Mouse (Mus musculus) mouse embryonic stem cell (cell line): Measurements from ENCODE around the gene Krtap16-1.

Experiments used
- in situ Hi-C, 2 experiments: fragments of 300-500 bp; cut with MboI; formaldehyde crosslinking; loops; 1 replicate in 1 of 2; 3 replicates in 1 of 2; pipeline ENCODE4 v1.14.3; 2019 to 2020; ENCODE audit warnings: low sequenced_read_pairs in 2 of 2, low pct_unique_long_range_greater_than_20kb in 1 of 2, mixed read lengths in 1 of 2; ENCODE audit not compliant: unreplicated experiment in 1 of 2

The Krtap16-1 gene

DNA sequence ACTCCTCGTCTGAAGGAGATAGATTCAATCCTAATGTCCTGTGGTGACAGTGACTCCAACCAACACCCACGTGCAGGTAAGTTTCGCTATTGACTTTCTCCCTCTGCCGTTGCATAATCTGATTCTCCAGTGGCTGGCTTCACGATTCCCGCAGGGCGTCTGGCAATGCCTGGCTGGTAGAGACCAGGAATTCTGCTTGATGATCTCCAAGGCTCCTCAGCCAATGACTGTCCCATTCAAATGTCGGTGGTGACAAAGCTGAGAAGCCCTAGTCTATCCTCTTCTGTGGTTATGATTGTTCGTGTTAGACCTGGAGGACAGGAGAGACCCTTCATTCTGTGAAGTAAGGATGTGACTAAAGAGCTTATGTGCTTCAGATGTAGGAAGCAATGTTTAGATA, 3.7 kb downstream of the Krtap16-1 start:
- in situ Hi-C loops: no loop called here

DNA sequence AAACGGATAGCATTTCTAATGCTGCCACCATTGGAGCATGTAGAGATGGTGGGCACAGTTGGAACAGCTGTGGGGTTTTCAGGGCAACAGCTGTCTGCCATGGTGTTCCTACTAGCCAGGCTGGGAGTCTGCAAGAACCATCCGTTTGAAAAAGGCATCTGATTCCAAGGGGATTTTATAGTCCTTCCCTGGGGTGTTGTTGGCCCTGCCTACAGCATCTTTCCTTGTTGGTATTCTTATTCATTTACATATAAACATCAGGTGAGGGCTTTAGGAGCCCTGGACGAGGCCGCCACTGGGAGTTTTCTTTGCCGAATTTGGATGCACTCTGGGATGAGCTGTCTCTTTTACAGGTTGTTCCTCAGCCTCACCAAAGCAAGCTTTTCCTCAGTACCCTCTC, 7.4 kb downstream of the Krtap16-1 start, which contains the start of gene Krtap29-1:
Gene Krtap29-1, minus strand, starts transcription at position 101 of the 400 bp plus-strand sequence.
- in situ Hi-C loops: no loop called here

GRCm38 (mm10) chr11:99965961-99966360, 20.4 kb downstream of the Krtap16-1 start:
- in situ Hi-C loops: no loop called here

DNA sequence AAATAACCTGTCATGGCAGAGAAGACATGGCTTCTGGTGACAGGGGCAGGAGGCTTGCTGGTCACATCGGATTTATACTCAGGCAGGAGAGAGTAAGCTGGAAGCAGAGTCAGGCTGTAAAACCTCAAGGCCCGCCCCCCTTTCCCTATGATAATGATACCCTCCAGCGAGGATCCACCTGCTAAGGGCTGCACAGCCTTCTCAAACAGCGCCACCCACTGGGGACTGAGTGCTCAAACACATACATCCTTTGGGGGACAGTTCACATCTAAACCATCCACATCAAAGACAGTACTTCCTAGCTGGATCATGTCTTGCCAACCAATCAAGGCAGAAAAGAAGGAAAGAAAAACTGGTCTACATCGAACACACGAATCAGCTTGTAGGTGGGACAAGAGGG, 22.2 kb downstream of the Krtap16-1 start:
- in situ Hi-C loops: no loop called here

- in situ Hi-C loops: no loop called here
These were observed 38.2 kb downstream of the Krtap16-1 start, which contains the start of gene Krtap9-5 for GRCm38 (mm10) chr11:99948175-99948574. TSS of gene Krtap9-5 (plus strand) at chr11:99948475.

DNA sequence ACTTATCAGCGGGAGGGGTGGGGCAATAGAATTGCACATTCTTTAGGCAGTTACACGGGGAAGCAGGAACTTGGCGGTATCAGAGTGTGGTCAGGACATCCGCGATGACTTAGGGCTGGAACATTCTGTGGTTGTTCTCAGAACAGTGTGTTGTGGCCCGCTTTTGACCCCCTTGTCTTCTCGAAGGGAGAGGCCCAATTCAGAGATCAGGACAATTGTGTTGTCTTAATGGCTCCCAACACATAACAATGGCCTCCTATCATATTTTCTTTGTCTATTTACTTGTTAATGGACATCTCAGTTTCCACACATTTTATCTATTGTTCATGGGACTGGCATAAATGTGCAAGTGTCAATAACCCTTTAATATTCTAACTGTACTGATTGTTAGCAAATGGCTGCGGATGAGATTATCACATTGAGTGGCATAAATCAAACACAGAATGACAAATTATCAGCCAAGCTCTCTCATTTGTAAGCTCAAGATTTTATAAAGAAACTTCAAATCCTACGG, 48.6 kb downstream of the Krtap16-1 start:
- in situ Hi-C loops: no loop called here

DNA sequence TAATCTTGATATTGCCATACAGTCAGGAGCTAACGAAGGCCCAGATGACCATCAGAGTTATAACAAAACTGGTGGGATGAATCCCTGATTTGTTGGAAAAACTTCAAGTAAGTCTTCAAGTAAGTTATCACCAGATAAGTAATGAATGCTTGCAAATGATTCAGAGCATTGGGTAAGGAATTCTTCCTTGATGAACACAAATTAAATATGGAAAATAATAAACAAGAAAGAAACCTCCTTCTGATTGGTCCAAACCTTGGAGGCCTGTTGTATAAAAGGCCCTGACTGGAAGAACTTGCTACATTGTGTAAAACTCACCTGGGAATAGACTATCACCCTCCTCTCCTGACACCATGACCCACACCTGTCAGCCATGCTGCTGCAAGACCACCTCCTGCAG, 50.4 kb downstream of the Krtap16-1 start, which contains the start of gene Krtap31-2:
Gene Krtap31-2, plus strand, starts transcription at position 301 of the 400 bp plus-strand sequence.
- in situ Hi-C loops: no loop called here
